Mouse (Mus musculus) heart, postnatal 0 days (tissue): ENCODE data around the gene Ptpn5. TPM values are rescaled to one million over a fixed set of nuclear protein-coding genes. Genes with fewer than 3 reads are reported as not detected.
A peak's percentile ranks its signal among the peaks of the same experiment; 100 is the strongest.

ENCODE experiments used
- ATAC-seq: fragments of 200-750 bp; cut with Nextera tagmentation; 2 replicates; pipeline ENCODE4 v1.8.0; 2017; ENCODE audit warnings: low read depth, moderate number of reproducible peaks, moderate library complexity; ENCODE audit not compliant: insufficient read depth
- DNase-seq: peaks from one replicate; pipeline ENCODE4 v3.0.0-alpha.2; 2016; ENCODE audit warnings: low spot score
- H3K27ac ChIP-seq: fragments of 300-500 bp; sonication (generic); 2 replicates; pipeline ENCODE4 v1.5.1; 2014; ENCODE audit warnings: low read depth, mild to moderate bottlenecking
- H3K27me3 ChIP-seq: fragments of 300-500 bp; sonication (generic); 2 replicates; pipeline ENCODE4 v1.6.1; 2014; ENCODE audit warnings: low read length, mixed read lengths; ENCODE audit not compliant: control insufficient read depth, insufficient read depth
- H3K36me3 ChIP-seq: fragments of 300-500 bp; sonication (generic); replicated peaks from 2 replicates; pipeline ENCODE4 v1.6.1; 2014; ENCODE audit warnings: low read length, mixed read lengths; ENCODE audit not compliant: control insufficient read depth, insufficient read depth
- H3K4me1 ChIP-seq: fragments of 300-500 bp; sonication (generic); 2 replicates; pipeline ENCODE4 v1.6.1; 2014; ENCODE audit warnings: antibody characterized with exemption; ENCODE audit not compliant: control insufficient read depth, insufficient read depth
- H3K4me2 ChIP-seq: fragments of 300-500 bp; sonication (generic); 2 replicates; pipeline ENCODE4 v1.6.1; 2014; ENCODE audit warnings: low read depth, mild to moderate bottlenecking, low read length, moderate library complexity
- H3K4me3 ChIP-seq: fragments of 300-500 bp; sonication (generic); 2 replicates; pipeline ENCODE4 v1.5.1; 2014; ENCODE audit warnings: low read depth, low read length
- H3K9ac ChIP-seq: fragments of 300-500 bp; sonication (generic); replicated peaks from 2 replicates; pipeline ENCODE4 v1.6.1; 2014; ENCODE audit warnings: low read depth, low read length, mixed read lengths
- H3K9me3 ChIP-seq: fragments of 300-500 bp; sonication (generic); replicated peaks from 2 replicates; pipeline ENCODE4 v1.6.1; 2016; ENCODE audit warnings: low read length; ENCODE audit not compliant: control insufficient read depth
- CTCF ChIP-seq: IDR thresholded peaks from 2 replicates; pipeline ENCODE4 v1.5.1; 2016; ENCODE audit warnings: antibody characterized with exemption, control low read depth, low read depth
- EP300 ChIP-seq: IDR thresholded peaks from 2 replicates; pipeline ENCODE4 v1.6.1; 2016; ENCODE audit warnings: antibody characterized with exemption, low read depth
- WGBS: fragments of 180-500 bp; shearing (Covaris S2); extraction: QIAGEN DNeasy Blood & Tissue Kit; methylation state at CpG from one replicate; pipeline ENCODE4 v1.1.7; 2014; 5-methylcytosine and 5-hydroxymethylcytosine counted together
- polyA plus RNA-seq: library from polyadenylated mRNA; unstranded; fragments of >200 nt; fragmentation: Nextera tagmentation; extraction: Ambion mirVana; gene quantifications from 2 replicates; pipeline ENCODE4 v1.2.1, GENCODE M21; 2015
- total RNA-seq: library from RNA; depleted of rRNA; stranded (reverse); fragments of >200 nt; gene quantifications from 2 replicates; pipeline ENCODE4 v1.2.3, GENCODE M21; 2014; ENCODE audit warnings: low replicate concordance

Ptpn5 gene
- total and polyA plus RNA-seq, 2 experiments from 2014 or later = not detected

- WGBS = 26% methylated on average over 6 of the region's 6 CpGs
- H3K36me3 ChIP-seq = no peaks in the 10 kb centered on the region
- ATAC-seq = peak; percentile 55
- H3K9ac ChIP-seq = no peak overlapping the region
- no peak overlapping the region for H3K4me2 ChIP-seq
- H3K4me3 ChIP-seq = no peak overlapping the region
- no peaks in the 10 kb centered on the region for H3K27me3 ChIP-seq
- TF ChIP-seq CTCF (peak; percentile 99), EP300 (no peak)
- no peak overlapping the region for H3K27ac ChIP-seq
- H3K9me3 ChIP-seq = no peaks in the 10 kb centered on the region
- DNase-seq = no peak
- no peaks in the 10 kb centered on the region for H3K4me1 ChIP-seq
These were observed 52.2 kb downstream of the Ptpn5 start for GRCm38 (mm10) chr7:47081277-47081676.

DNA sequence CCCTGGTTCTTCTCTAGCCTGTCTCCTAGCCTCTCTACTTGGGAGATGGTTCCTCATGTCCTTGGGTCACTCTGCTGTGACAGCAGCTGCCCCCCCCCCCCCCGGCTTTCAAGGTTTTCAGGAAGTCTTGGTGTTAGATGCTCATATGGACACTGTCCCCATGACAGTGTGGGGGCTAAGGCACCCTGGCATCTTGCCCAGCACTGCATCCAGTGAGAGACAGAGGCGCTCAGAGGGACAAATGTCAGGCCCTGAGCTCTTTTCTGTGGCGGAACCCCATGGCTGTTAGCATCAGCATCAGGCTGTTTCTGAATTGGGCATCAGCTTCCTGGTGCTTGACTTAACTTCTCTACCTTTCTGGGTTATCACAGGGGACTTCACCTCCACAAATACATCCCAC lies 52.6 kb downstream of the Ptpn5 start:
- no peak for TF ChIP-seq CTCF
- no peak for TF ChIP-seq EP300
- Histone ChIP-seq H3K4me1 (no peaks in the 10 kb centered on the region), H3K36me3 (no peaks in the 10 kb centered on the region), H3K9ac (no peak overlapping the region), H3K4me3 (no peak overlapping the region), H3K27me3 (no peaks in the 10 kb centered on the region), H3K9me3 (no peaks in the 10 kb centered on the region), H3K4me2 (no peak overlapping the region), H3K27ac (no peak overlapping the region)
- 38% methylated on average over 3 of the region's 3 CpGs for WGBS
- no peak for DNase-seq
- 0 out of 2 replicates have a peak, but pooled peaks have one; percentile 22 for ATAC-seq

- no peak for ATAC-seq
- 74% methylated on average over 8 of the region's 8 CpGs for WGBS
- no peak for DNase-seq
These were observed 56.0 kb downstream of the Ptpn5 start for GRCm38 (mm10) chr7:47077451-47077850.

GRCm38 (mm10) chr7:47076729-47077128 lies 56.8 kb downstream of the Ptpn5 start:
- H3K27ac ChIP-seq = no peak overlapping the region
- H3K9me3 ChIP-seq = no peaks in the 10 kb centered on the region
- H3K27me3 ChIP-seq = no peaks in the 10 kb centered on the region
- H3K4me1 ChIP-seq = peaks cover 13% of the 10 kb centered on the region; the same call in 1 of the 2 replicates
- ATAC-seq (no peak), DNase-seq (no peak)
- TF ChIP-seq CTCF = no peak
- no peak for TF ChIP-seq EP300
- H3K4me3 ChIP-seq = no peak overlapping the region
- H3K4me2 ChIP-seq = no peak overlapping the region
- 57% methylated on average over 3 of the region's 3 CpGs for WGBS
- no peak overlapping the region for H3K9ac ChIP-seq
- H3K36me3 ChIP-seq = no peaks in the 10 kb centered on the region

More at GRCm38 (mm10) chr7:47077451-47077850, 56.0 kb downstream of the Ptpn5 start:
- Histone ChIP-seq H3K4me2 (no peak overlapping the region), H3K4me3 (no peak overlapping the region), H3K9me3 (no peaks in the 10 kb centered on the region), H3K27me3 (no peaks in the 10 kb centered on the region), H3K27ac (no peak overlapping the region), H3K36me3 (no peaks in the 10 kb centered on the region), H3K9ac (no peak overlapping the region), H3K4me1 (peaks cover 13% of the 10 kb centered on the region; the same call in 1 of the 2 replicates)
- no peak for TF ChIP-seq EP300
- peak; percentile 29; the same call in 1 of the 2 replicates for TF ChIP-seq CTCF

GRCm38 (mm10) chr7:47076193-47076592 lies 57.3 kb downstream of the Ptpn5 start:
- 82% methylated on average over 6 of the region's 6 CpGs for WGBS
- no peaks in the 10 kb centered on the region for H3K27me3 ChIP-seq
- no peak for ATAC-seq
- no peak overlapping the region for H3K4me3 ChIP-seq
- DNase-seq = no peak
- no peak overlapping the region for H3K27ac ChIP-seq
- H3K9ac ChIP-seq = no peak overlapping the region
- no peak for TF ChIP-seq EP300
- no peak for TF ChIP-seq CTCF
- H3K4me2 ChIP-seq = no peak overlapping the region
- H3K9me3 ChIP-seq = no peaks in the 10 kb centered on the region
- H3K4me1 ChIP-seq = peaks cover 13% of the 10 kb centered on the region; the same call in 1 of the 2 replicates
- no peaks in the 10 kb centered on the region for H3K36me3 ChIP-seq
